Mouse (Mus musculus): ENCODE data around the gene Maml2. TPM values are rescaled to one million over a fixed set of nuclear protein-coding genes. Genes with fewer than 3 reads are reported as not detected.

The Maml2 gene
- polyA plus RNA-seq, 1 experiment, result 1.5 TPM

GRCm38 (mm10) chr9:13611561-13611960, 313.8 kb downstream of the Maml2 start:
- no peak overlapping the region for H3ac ChIP-seq (ENCODE audit: control insufficient read depth, insufficient read length, low read depth)
- H3K27me3 ChIP-seq (ENCODE audit: control insufficient read depth, insufficient read depth, insufficient read length), result no peaks in the 10 kb centered on the region
- no peaks in the 10 kb centered on the region for H3K36me3 ChIP-seq (ENCODE audit: control insufficient read depth, insufficient read depth)
- H3K4me3 ChIP-seq (ENCODE audit: insufficient read depth, poor library complexity, severe bottlenecking), result no peak overlapping the region
- no peaks in the 10 kb centered on the region for H3K79me3 ChIP-seq (ENCODE audit: low read depth)
- H3K79me2 ChIP-seq (ENCODE audit: control insufficient read depth, insufficient read depth), result no peaks in the 10 kb centered on the region
- TF ChIP-seq USF1 (IDR thresholded peaks at IDR 0.05; ENCODE audit: low read depth) (no peak), CTCF (IDR thresholded peaks at IDR 0.05; ENCODE audit: control insufficient read depth, insufficient read depth, insufficient read length) (no peak), FOSL1 (IDR thresholded peaks at IDR 0.05; ENCODE audit: insufficient read depth, low read length, poor library complexity, severe bottlenecking) (no peak), MYOG (IDR thresholded peaks at IDR 0.05; ENCODE audit: control insufficient read depth, extremely low read depth, insufficient read length) (no peak), CEBPB (IDR thresholded peaks at IDR 0.05; ENCODE audit: low read depth) (no peak), MYOD1 (IDR thresholded peaks at IDR 0.05; ENCODE audit: control insufficient read depth, insufficient read length, low read depth) (no peak), MAX (IDR thresholded peaks at IDR 0.05) (no peak)

GRCm38 (mm10) chr9:13612371-13612770, 314.6 kb downstream of the Maml2 start:
- H3K79me2 ChIP-seq (ENCODE audit: control insufficient read depth, insufficient read depth), result no peaks in the 10 kb centered on the region
- H3K36me3 ChIP-seq (ENCODE audit: control insufficient read depth, insufficient read depth), result no peaks in the 10 kb centered on the region
- no peak for TF ChIP-seq USF1 (IDR thresholded peaks at IDR 0.05; ENCODE audit: low read depth)
- no peak for TF ChIP-seq MAX (IDR thresholded peaks at IDR 0.05)
- no peak for TF ChIP-seq CTCF (IDR thresholded peaks at IDR 0.05; ENCODE audit: control insufficient read depth, insufficient read depth, insufficient read length)
- TF ChIP-seq MYOD1 (IDR thresholded peaks at IDR 0.05; ENCODE audit: control insufficient read depth, insufficient read length, low read depth), result no peak
- TF ChIP-seq CEBPB (IDR thresholded peaks at IDR 0.05; ENCODE audit: low read depth), result no peak
- no peak for TF ChIP-seq MYOG (IDR thresholded peaks at IDR 0.05; ENCODE audit: control insufficient read depth, extremely low read depth, insufficient read length)
- no peak for TF ChIP-seq FOSL1 (IDR thresholded peaks at IDR 0.05; ENCODE audit: insufficient read depth, low read length, poor library complexity, severe bottlenecking)
- H3K79me3 ChIP-seq (ENCODE audit: low read depth), result no peaks in the 10 kb centered on the region
- no peaks in the 10 kb centered on the region for H3K27me3 ChIP-seq (ENCODE audit: control insufficient read depth, insufficient read depth, insufficient read length)
- H3ac ChIP-seq (ENCODE audit: control insufficient read depth, insufficient read length, low read depth), result no peak overlapping the region
- H3K4me3 ChIP-seq (ENCODE audit: insufficient read depth, poor library complexity, severe bottlenecking), result no peak overlapping the region

GRCm38 (mm10) chr9:13613325-13614268, 315.8 kb downstream of the Maml2 start:
- TF ChIP-seq USF1 (IDR thresholded peaks at IDR 0.05; ENCODE audit: low read depth) (no peak), MYOG (IDR thresholded peaks at IDR 0.05; ENCODE audit: control insufficient read depth, extremely low read depth, insufficient read length) (no peak), MAX (IDR thresholded peaks at IDR 0.05) (no peak), CTCF (IDR thresholded peaks at IDR 0.05; ENCODE audit: control insufficient read depth, insufficient read depth, insufficient read length) (no peak), MYOD1 (IDR thresholded peaks at IDR 0.05; ENCODE audit: control insufficient read depth, insufficient read length, low read depth) (no peak), FOSL1 (IDR thresholded peaks at IDR 0.05; ENCODE audit: insufficient read depth, low read length, poor library complexity, severe bottlenecking) (no peak), CEBPB (IDR thresholded peaks at IDR 0.05; ENCODE audit: low read depth) (no peak)
- Histone ChIP-seq H3K79me2 (ENCODE audit: control insufficient read depth, insufficient read depth) (no peaks in the 10 kb centered on the region), H3K36me3 (ENCODE audit: control insufficient read depth, insufficient read depth) (no peaks in the 10 kb centered on the region), H3K4me3 (ENCODE audit: insufficient read depth, poor library complexity, severe bottlenecking) (no peak overlapping the region), H3K79me3 (ENCODE audit: low read depth) (no peaks in the 10 kb centered on the region), H3ac (ENCODE audit: control insufficient read depth, insufficient read length, low read depth) (no peak overlapping the region), H3K27me3 (ENCODE audit: control insufficient read depth, insufficient read depth, insufficient read length) (no peaks in the 10 kb centered on the region)

GRCm38 (mm10) chr9:13616383-13617009, 318.7 kb downstream of the Maml2 start:
- no peaks in the 10 kb centered on the region for H3K27me3 ChIP-seq (ENCODE audit: control insufficient read depth, insufficient read depth, insufficient read length)
- TF ChIP-seq CEBPB (IDR thresholded peaks at IDR 0.05; ENCODE audit: low read depth) (no peak), USF1 (IDR thresholded peaks at IDR 0.05; ENCODE audit: low read depth) (no peak), MAX (IDR thresholded peaks at IDR 0.05) (no peak), FOSL1 (IDR thresholded peaks at IDR 0.05; ENCODE audit: insufficient read depth, low read length, poor library complexity, severe bottlenecking) (no peak), CTCF (IDR thresholded peaks at IDR 0.05; ENCODE audit: control insufficient read depth, insufficient read depth, insufficient read length) (no peak), MYOG (IDR thresholded peaks at IDR 0.05; ENCODE audit: control insufficient read depth, extremely low read depth, insufficient read length) (no peak)

GRCm38 (mm10) chr9:13620794-13621193, 323.0 kb downstream of the Maml2 start:
- H3K36me3 ChIP-seq (ENCODE audit: control insufficient read depth, insufficient read depth), result no peaks in the 10 kb centered on the region
- no peak overlapping the region for H3ac ChIP-seq (ENCODE audit: control insufficient read depth, insufficient read length, low read depth)
- H3K27me3 ChIP-seq (ENCODE audit: control insufficient read depth, insufficient read depth, insufficient read length), result no peaks in the 10 kb centered on the region
- no peak for TF ChIP-seq CEBPB (IDR thresholded peaks at IDR 0.05; ENCODE audit: low read depth)
- TF ChIP-seq MYOD1 (IDR thresholded peaks at IDR 0.05; ENCODE audit: control insufficient read depth, insufficient read length, low read depth), result no peak
- no peak for TF ChIP-seq CTCF (IDR thresholded peaks at IDR 0.05; ENCODE audit: control insufficient read depth, insufficient read depth, insufficient read length)
- TF ChIP-seq MAX (IDR thresholded peaks at IDR 0.05), result no peak
- no peak for TF ChIP-seq USF1 (IDR thresholded peaks at IDR 0.05; ENCODE audit: low read depth)
- TF ChIP-seq FOSL1 (IDR thresholded peaks at IDR 0.05; ENCODE audit: insufficient read depth, low read length, poor library complexity, severe bottlenecking), result no peak
- no peak for TF ChIP-seq MYOG (IDR thresholded peaks at IDR 0.05; ENCODE audit: control insufficient read depth, extremely low read depth, insufficient read length)
- no peaks in the 10 kb centered on the region for H3K79me3 ChIP-seq (ENCODE audit: low read depth)
- H3K4me3 ChIP-seq (ENCODE audit: insufficient read depth, poor library complexity, severe bottlenecking), result no peak overlapping the region
- H3K79me2 ChIP-seq (ENCODE audit: control insufficient read depth, insufficient read depth), result no peaks in the 10 kb centered on the region

More at GRCm38 (mm10) chr9:13616383-13617009, 318.7 kb downstream of the Maml2 start:
- no peak overlapping the region for H3ac ChIP-seq (ENCODE audit: control insufficient read depth, insufficient read length, low read depth)
- no peaks in the 10 kb centered on the region for H3K36me3 ChIP-seq (ENCODE audit: control insufficient read depth, insufficient read depth)
- no peak overlapping the region for H3K4me3 ChIP-seq (ENCODE audit: insufficient read depth, poor library complexity, severe bottlenecking)
- H3K79me2 ChIP-seq (ENCODE audit: control insufficient read depth, insufficient read depth), result no peaks in the 10 kb centered on the region
- no peaks in the 10 kb centered on the region for H3K79me3 ChIP-seq (ENCODE audit: low read depth)

Data from C2C12 (cell line).